Mouse (Mus musculus) midbrain, embryonic 12.5 days (tissue): ENCODE results near the gene Arhgap28. TPM values are rescaled to one million over a fixed set of nuclear protein-coding genes. Genes with fewer than 3 reads are reported as not detected.

Experiments
- ATAC-seq: fragments of 200-750 bp; cut with Nextera tagmentation; 2 replicates; pipeline ENCODE4 v1.8.0; 2017; ENCODE audit warnings: low read depth, moderate TSS enrichment, moderate library complexity; ENCODE audit not compliant: low FRiP score
- H3K27ac ChIP-seq: fragments of 300-500 bp; sonication (generic); replicated peaks from 2 replicates; pipeline ENCODE4 v1.5.1; 2016; ENCODE audit warnings: mild to moderate bottlenecking
- H3K27me3 ChIP-seq: fragments of 300-500 bp; sonication (generic); 2 replicates; pipeline ENCODE4 v1.6.1; 2016; ENCODE audit warnings: mild to moderate bottlenecking
- H3K36me3 ChIP-seq: fragments of 300-500 bp; sonication (generic); 2 replicates; pipeline ENCODE4 v1.6.1; 2016
- H3K4me1 ChIP-seq: fragments of 300-500 bp; sonication (generic); 2 replicates; pipeline ENCODE4 v1.6.1; 2016
- H3K4me2 ChIP-seq: fragments of 300-500 bp; sonication (generic); replicated peaks from 2 replicates; pipeline ENCODE4 v1.6.1; 2016; ENCODE audit warnings: mild to moderate bottlenecking, moderate library complexity
- H3K4me3 ChIP-seq: fragments of 300-500 bp; sonication (generic); 2 replicates; pipeline ENCODE4 v1.5.1; 2016; ENCODE audit warnings: mild to moderate bottlenecking
- H3K9ac ChIP-seq: fragments of 300-500 bp; sonication (generic); replicated peaks from 2 replicates; pipeline ENCODE4 v1.6.1; 2016; ENCODE audit warnings: mild to moderate bottlenecking, moderate library complexity
- H3K9me3 ChIP-seq: fragments of 300-500 bp; sonication (generic); 2 replicates; pipeline ENCODE4 v1.6.1; 2016; ENCODE audit warnings: mild to moderate bottlenecking
- WGBS: fragments of 180-500 bp; shearing (Covaris S2); methylation state at CpG from one replicate; pipeline ENCODE4 v1.1.7; 2016; 5-methylcytosine and 5-hydroxymethylcytosine counted together
- polyA plus RNA-seq: library from polyadenylated mRNA; unstranded; fragments of >200 nt; fragmentation: Nextera tagmentation; extraction: Ambion mirVana; gene quantifications from 2 replicates; pipeline ENCODE4 v1.2.1, GENCODE M21; 2016

Arhgap28 gene
- polyA plus RNA-seq, 1 experiment from 2014 or later: 21.2 TPM

DNA sequence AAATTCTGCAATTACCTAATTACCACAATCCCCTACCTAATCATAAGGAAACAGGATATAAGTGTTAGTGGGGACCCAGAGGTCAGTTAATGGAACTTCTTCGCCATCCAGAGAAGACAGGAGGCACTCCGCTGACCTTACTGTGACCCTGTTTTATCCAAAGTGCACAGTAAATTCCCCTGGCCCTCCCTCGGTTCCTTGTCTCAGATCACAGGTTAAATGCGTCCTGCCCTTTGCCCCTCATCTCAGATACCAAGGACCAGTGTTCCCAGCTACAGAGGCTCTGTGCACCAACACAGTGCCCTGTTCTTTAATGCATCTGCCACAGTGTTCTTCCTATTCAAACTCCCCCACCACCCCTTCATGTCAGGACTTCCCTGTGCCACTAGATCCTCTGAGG lies 18.4 kb downstream of the Arhgap28 start:
- H3K9me3 ChIP-seq: no peaks in the 10 kb centered on the region
- no peak overlapping the region for H3K9ac ChIP-seq
- no peak overlapping the region for H3K4me2 ChIP-seq
- no peak for ATAC-seq
- H3K4me3 ChIP-seq: no peak overlapping the region
- WGBS: 55% methylated on average over 4 of the region's 4 CpGs
- H3K27me3 ChIP-seq: no peaks in the 10 kb centered on the region
- H3K27ac ChIP-seq: no peak overlapping the region
- H3K4me1 ChIP-seq: no peaks in the 10 kb centered on the region
- H3K36me3 ChIP-seq: no peaks in the 10 kb centered on the region

DNA sequence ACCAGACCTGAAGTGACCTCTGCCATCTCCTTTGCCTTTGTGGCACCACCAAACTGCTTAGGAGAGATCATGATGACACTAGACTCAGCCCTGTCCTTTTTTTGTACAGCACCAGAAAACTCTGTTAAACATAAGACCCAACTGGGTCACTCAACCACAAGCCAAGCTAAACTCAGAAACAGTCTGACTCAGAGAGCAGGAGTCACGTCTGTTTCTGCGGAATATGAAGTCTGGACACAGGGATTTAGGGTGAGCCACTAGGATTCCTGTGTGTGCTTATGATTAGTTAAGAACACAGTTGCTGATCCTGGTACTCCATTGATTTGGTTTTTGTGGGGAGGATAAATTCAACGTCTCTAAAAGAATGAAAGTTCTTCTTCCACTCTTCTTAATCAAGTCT lies 23.3 kb downstream of the Arhgap28 start:
- Histone ChIP-seq H3K4me1 (0 out of 2 replicates have a peak, but pooled peaks cover 3% of the 10 kb centered on the region), H3K4me2 (no peak overlapping the region), H3K27me3 (no peaks in the 10 kb centered on the region), H3K27ac (no peak overlapping the region), H3K9me3 (no peaks in the 10 kb centered on the region), H3K9ac (no peak overlapping the region), H3K4me3 (no peak overlapping the region), H3K36me3 (no peaks in the 10 kb centered on the region)
- no peak for ATAC-seq
- 86% methylated on average over 3 of the region's 3 CpGs for WGBS

DNA sequence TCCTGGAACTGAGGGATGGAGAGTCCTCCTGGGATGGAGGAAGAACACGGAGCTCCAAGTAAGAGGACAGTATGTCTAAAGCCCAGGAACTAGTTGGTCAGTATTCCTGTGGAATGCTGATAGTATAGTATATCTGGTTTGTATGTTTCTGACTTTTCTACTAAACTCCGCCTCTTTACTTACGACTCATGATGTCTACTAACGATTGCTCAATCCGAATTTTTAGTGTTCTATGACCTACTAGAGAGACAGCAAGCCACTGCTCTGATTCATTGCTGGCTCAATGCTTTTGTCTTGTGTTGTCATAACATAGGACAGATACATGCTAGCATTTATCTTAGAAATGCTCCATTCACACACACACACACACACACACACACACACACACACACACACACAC lies 24.7 kb downstream of the Arhgap28 start:
- Histone ChIP-seq H3K4me1 (0 out of 2 replicates have a peak, but pooled peaks cover 3% of the 10 kb centered on the region), H3K36me3 (no peaks in the 10 kb centered on the region), H3K4me2 (no peak overlapping the region), H3K27me3 (no peaks in the 10 kb centered on the region), H3K9me3 (no peaks in the 10 kb centered on the region), H3K4me3 (no peak overlapping the region), H3K27ac (no peak overlapping the region), H3K9ac (no peak overlapping the region)
- WGBS: 93% methylated on average over 5 of the region's 5 CpGs
- no peak for ATAC-seq

DNA sequence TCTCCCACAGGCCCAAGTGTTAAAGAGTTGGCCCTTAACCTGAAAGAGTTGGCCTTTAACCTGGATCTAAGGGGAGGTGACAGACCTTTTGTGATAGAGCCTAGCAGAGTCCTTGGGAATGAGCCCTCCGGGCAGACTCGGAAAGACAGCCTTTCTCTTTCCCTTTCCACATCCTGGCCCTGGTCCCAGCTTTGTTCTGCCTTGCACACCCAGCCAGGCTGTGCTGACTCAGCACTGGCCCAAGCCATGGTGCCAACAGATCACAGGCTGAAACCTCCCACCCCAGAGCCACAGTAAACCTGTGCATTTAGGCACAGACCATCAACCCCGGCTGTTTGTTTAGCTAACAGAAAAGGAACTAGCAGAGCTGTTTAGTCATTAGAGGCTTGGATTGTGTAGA lies 25.1 kb downstream of the Arhgap28 start:
- ATAC-seq: no peak
- no peaks in the 10 kb centered on the region for H3K9me3 ChIP-seq
- no peaks in the 10 kb centered on the region for H3K27me3 ChIP-seq
- 0 out of 2 replicates have a peak, but pooled peaks cover 3% of the 10 kb centered on the region for H3K4me1 ChIP-seq
- WGBS: 45% methylated on average over 3 of the region's 3 CpGs
- H3K27ac ChIP-seq: no peak overlapping the region
- H3K4me2 ChIP-seq: no peak overlapping the region
- H3K9ac ChIP-seq: no peak overlapping the region
- no peak overlapping the region for H3K4me3 ChIP-seq
- no peaks in the 10 kb centered on the region for H3K36me3 ChIP-seq

DNA sequence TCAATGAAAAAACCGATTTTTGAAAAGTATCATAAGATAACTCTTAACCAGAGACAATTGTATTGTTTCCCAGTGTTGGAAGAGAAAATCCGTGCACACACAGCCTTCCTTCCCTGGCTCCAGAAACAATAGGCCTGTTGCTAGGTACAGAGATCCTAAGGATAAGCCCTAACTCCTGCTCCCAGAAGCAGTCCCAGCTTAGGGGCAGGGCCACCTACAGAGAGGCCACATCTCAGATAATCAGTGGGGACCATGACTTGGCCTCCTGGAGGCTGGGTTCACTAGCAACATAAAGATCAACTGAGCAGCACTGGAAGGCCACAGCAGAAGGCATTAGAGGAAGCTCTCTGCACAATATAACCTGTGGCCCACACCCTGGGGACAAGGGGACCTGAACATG lies 27.5 kb downstream of the Arhgap28 start:
- WGBS: 11% methylated on average over 2 of the region's 2 CpGs
- no peak overlapping the region for H3K4me2 ChIP-seq
- ATAC-seq: no peak
- H3K4me1 ChIP-seq: 0 out of 2 replicates have a peak, but pooled peaks cover 3% of the 10 kb centered on the region
- H3K9me3 ChIP-seq: no peaks in the 10 kb centered on the region
- H3K9ac ChIP-seq: no peak overlapping the region
- no peaks in the 10 kb centered on the region for H3K36me3 ChIP-seq
- no peak overlapping the region for H3K4me3 ChIP-seq
- no peak overlapping the region for H3K27ac ChIP-seq
- H3K27me3 ChIP-seq: no peaks in the 10 kb centered on the region

DNA sequence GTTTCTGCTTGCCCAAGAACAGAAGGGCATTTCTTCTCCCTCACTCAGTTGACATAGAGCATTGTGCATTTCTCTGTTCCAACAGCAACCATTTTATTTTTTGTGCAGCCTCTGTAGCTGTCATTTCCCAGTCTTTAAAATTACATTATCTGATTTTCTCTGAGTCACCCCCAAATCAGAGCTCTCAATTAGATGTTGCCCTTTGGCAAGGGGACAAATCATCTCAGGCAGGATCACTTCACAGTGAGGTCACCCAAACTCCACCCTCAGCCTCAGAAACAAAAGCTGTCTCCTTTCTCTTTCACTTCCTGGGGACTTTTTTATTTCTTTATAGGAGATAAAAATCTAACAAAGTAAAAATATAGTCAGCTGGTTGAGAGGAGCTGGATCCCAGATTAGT lies 27.9 kb downstream of the Arhgap28 start:
- H3K27me3 ChIP-seq: no peaks in the 10 kb centered on the region
- ATAC-seq: no peak
- no peaks in the 10 kb centered on the region for H3K36me3 ChIP-seq
- H3K9me3 ChIP-seq: no peaks in the 10 kb centered on the region
- H3K4me3 ChIP-seq: no peak overlapping the region
- 0 out of 2 replicates have a peak, but pooled peaks cover 3% of the 10 kb centered on the region for H3K4me1 ChIP-seq
- H3K27ac ChIP-seq: no peak overlapping the region
- no peak overlapping the region for H3K4me2 ChIP-seq
- H3K9ac ChIP-seq: no peak overlapping the region

DNA sequence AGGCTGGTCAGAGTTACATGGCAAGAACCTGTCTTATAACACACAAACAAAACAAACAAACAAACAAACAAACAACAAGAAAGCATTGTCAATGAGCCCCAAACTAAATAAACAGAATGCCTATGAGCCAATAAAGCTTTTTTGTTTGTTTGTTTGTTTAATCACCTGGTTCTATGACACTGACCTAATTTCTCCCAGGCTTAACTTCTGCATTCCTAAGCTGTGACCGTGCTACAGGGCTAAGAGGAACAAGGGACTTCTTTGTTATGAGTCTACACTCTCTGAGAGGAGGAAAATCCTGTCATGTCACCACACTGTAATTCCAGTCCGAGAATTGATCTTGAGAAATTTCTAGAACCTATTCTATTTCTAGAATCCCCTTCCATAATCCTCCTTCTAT lies 29.2 kb downstream of the Arhgap28 start:
- no peaks in the 10 kb centered on the region for H3K27me3 ChIP-seq
- no peaks in the 10 kb centered on the region for H3K36me3 ChIP-seq
- no peak overlapping the region for H3K27ac ChIP-seq
- H3K4me2 ChIP-seq: no peak overlapping the region
- H3K9me3 ChIP-seq: no peaks in the 10 kb centered on the region
- ATAC-seq: no peak
- H3K4me3 ChIP-seq: no peak overlapping the region
- H3K9ac ChIP-seq: no peak overlapping the region
- 61% methylated on average over 2 of the region's 2 CpGs for WGBS
- 0 out of 2 replicates have a peak, but pooled peaks cover 3% of the 10 kb centered on the region for H3K4me1 ChIP-seq

DNA sequence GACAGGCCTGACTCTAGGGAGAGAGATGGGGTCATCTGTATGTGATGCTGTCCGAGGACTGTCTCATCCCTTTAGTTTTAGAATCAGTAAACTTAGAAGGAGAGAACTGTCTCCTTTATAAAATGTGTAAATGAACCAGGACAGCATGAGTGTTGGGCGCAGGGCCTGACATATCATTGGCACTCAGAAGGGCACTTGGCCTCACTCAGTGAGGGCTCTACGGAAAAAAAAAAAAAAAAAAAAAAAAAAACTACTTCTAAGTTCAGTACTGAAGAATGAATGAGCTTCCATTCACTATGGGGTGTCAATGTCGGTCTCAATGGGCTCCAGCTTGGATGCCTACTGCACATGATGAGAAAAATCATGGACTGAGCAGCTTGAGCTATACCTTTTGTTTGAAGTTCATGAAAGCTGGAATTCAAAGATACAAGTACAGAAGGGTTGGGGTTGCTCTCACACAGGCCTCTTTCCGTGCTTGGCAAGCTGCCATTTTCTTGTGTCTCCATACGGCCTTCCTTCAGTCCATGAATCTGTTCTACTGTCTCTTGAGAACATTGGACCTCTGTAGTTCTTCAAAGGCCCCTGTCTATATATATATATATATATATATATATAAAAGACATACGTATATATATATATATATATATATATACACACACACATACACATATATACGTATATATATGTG lies 36.9 kb downstream of the Arhgap28 start:
- no peak for ATAC-seq
- no peak overlapping the region for H3K4me3 ChIP-seq
- no peaks in the 10 kb centered on the region for H3K9me3 ChIP-seq
- H3K27me3 ChIP-seq: no peaks in the 10 kb centered on the region
- H3K4me1 ChIP-seq: no peaks in the 10 kb centered on the region
- no peak overlapping the region for H3K9ac ChIP-seq
- WGBS: 80% methylated on average over 8 of the region's 8 CpGs
- no peak overlapping the region for H3K27ac ChIP-seq
- H3K4me2 ChIP-seq: no peak overlapping the region
- no peaks in the 10 kb centered on the region for H3K36me3 ChIP-seq

DNA sequence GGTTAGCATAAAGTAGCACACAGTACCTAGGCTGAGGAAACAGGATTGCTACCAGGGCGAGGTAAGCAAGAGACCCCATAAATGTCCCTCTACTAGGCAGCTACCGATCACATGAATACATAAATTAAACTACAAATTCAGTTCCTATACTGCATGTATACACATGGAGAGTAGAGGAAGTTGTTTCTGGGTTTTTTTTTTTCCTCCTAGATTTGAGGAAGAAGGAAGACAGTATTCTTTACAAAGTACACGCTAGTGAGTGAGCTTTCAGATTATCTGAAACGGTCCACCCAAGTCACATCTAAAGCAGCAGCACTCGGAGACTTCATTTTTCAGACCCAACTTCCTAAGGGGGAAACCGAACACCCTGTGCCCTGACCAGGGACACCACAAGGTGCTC lies 41.1 kb downstream of the Arhgap28 start:
- Histone ChIP-seq H3K9ac (no peak overlapping the region), H3K4me3 (no peak overlapping the region), H3K4me1 (no peaks in the 10 kb centered on the region), H3K36me3 (no peaks in the 10 kb centered on the region), H3K27me3 (no peaks in the 10 kb centered on the region), H3K9me3 (no peaks in the 10 kb centered on the region), H3K4me2 (no peak overlapping the region), H3K27ac (no peak overlapping the region)
- 94% methylated on average over 6 of the region's 6 CpGs for WGBS
- no peak for ATAC-seq

DNA sequence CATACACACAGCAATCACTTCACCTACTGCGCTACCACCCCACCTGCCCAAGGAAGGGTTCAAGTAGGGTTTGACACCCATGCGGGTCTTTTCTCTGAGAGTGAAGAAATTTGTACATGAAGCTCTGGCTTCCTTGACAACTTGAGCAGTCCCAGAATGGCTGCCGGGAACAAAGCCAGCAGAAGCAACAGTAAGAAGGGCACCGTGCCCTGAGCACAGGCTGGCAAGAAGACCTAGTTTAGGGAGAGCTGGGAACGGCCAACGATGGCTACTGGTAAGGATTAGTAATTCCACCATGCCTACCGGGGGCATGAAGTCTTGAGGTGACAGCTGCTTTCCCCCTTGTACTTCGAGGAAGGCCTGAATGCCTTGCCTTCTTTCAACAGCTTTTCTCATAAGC lies 41.9 kb downstream of the Arhgap28 start:
- Histone ChIP-seq H3K4me1 (no peaks in the 10 kb centered on the region), H3K4me3 (no peak overlapping the region), H3K36me3 (no peaks in the 10 kb centered on the region), H3K9me3 (no peaks in the 10 kb centered on the region), H3K27ac (no peak overlapping the region), H3K27me3 (no peaks in the 10 kb centered on the region), H3K9ac (no peak overlapping the region), H3K4me2 (no peak overlapping the region)
- no peak for ATAC-seq
- WGBS: 87% methylated on average over 8 of the region's 8 CpGs

DNA sequence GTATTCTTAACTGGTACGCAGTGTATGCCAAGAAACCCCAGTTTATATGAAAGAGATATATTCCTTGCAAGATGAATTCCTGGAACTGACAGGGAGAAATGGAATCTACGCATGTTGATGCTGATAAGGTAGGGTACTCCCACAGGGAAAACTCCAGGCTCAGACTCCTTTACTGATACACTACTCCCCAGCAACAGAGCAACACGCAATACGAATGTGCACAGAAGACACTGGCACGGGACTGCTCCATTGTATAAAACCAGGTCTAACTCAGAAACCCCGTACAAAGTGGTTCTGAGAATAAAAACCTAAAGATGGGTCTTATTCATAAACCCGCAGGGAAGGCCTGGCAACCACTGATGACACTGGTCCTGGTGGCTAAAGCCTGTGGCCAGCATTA lies 45.0 kb downstream of the Arhgap28 start:
- WGBS: 92% methylated on average over 7 of the region's 7 CpGs
- no peak for ATAC-seq
- Histone ChIP-seq H3K27ac (no peak overlapping the region), H3K36me3 (no peaks in the 10 kb centered on the region), H3K9ac (no peak overlapping the region), H3K4me1 (no peaks in the 10 kb centered on the region), H3K4me3 (no peak overlapping the region), H3K27me3 (no peaks in the 10 kb centered on the region), H3K9me3 (no peaks in the 10 kb centered on the region), H3K4me2 (no peak overlapping the region)

DNA sequence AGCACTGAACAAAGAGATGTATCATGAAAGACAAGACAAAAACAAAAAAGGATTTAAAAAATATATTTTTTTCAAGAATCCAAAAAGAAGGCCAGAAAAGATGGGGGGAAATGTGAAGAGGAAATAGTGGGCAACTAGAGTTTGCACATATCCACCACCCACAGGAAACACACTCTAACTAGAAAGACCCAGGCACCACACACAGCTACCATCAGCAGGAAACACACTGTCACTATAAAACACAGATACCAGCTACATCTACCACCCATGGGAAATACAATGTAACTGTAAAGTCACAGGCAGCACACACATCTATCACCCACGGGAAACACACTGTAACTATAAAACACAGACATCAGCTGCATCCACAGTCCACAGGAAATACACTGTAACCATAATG lies 46.3 kb downstream of the Arhgap28 start:
- Histone ChIP-seq H3K36me3 (no peaks in the 10 kb centered on the region), H3K9ac (no peak overlapping the region), H3K9me3 (no peaks in the 10 kb centered on the region), H3K4me2 (no peak overlapping the region), H3K4me3 (no peak overlapping the region), H3K27me3 (no peaks in the 10 kb centered on the region), H3K4me1 (no peaks in the 10 kb centered on the region), H3K27ac (no peak overlapping the region)
- ATAC-seq: no peak
- 88% methylated on average over 1 of the region's 1 CpGs for WGBS
